Comparison of ENCODE assay signal across 8 mouse cellular contexts in the genomic region with DNA sequence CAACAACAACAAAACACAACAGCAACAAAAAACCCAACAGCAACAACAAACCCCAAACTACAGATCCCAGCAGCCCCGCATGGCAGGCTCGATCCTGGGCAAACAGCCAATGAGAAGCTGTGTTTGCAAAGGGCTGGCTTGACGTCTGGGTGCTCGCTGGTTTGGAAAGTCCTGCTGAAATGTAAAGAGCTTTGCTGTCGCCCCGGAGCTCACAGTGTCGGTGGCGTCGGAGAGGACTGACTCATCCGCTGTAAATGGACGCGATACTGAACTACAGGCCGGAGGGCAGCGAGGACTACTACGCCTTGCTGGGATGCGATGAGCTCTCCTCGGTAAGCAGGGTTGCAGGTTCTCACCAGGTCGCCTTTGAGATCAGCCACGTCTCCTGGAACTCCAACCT. TPM values are rescaled to one million over a fixed set of nuclear protein-coding genes. Genes with fewer than 3 reads are reported as not detected.
DNase-seq lines count a peak whose midpoint lies in the region; ATAC-seq and TF ChIP-seq lines count a peak whose summit lies in the region.

No protein-coding gene starts in this region.

- no peaks in the 10 kb centered on the region for H3K36me3 ChIP-seq in embryonic facial prominence, embryonic 13.5 days
- no peaks in the 10 kb centered on the region for H3K36me3 ChIP-seq in heart, adult 2 months (ENCODE audit: control insufficient read depth, insufficient read depth, low read length)
- no peaks in the 10 kb centered on the region for H3K36me3 ChIP-seq in limb, embryonic 12.5 days
- no peaks in the 10 kb centered on the region for H3K36me3 ChIP-seq in midbrain, embryonic 14.5 days (ENCODE audit: control insufficient read depth, insufficient read depth, low read length)

- H3K27ac ChIP-seq in embryonic facial prominence, embryonic 13.5 days, result peak overlapping the region; percentile 74
- peak overlapping the region; percentile 65 for H3K27ac ChIP-seq in heart, adult 2 months
- peak overlapping the region; percentile 26 for H3K27ac ChIP-seq in limb, embryonic 12.5 days
- peak overlapping the region; percentile 63 for H3K27ac ChIP-seq in midbrain, embryonic 14.5 days (replicated peaks; ENCODE audit: low read depth, low read length)

- ATAC-seq in embryonic facial prominence, embryonic 13.5 days (ENCODE audit: insufficient number of reproducible peaks, insufficient read depth, low FRiP score, low TSS enrichment, low read depth), result peak; percentile 74; the same call in 1 of the 2 replicates
- ATAC-seq in limb, embryonic 12.5 days (ENCODE audit: insufficient number of reproducible peaks, insufficient read depth, low FRiP score, low TSS enrichment, low read depth), result peak; percentile 74
- ATAC-seq in midbrain, embryonic 14.5 days (ENCODE audit: low FRiP score, low TSS enrichment), result peak; percentile 81

- WGBS in embryonic facial prominence, embryonic 13.5 days, result 0% methylated on average over 19 of the region's 19 CpGs
- under 1% methylated on average over 19 of the region's 19 CpGs for WGBS in heart, adult 2 months
- WGBS in limb, embryonic 12.5 days, result under 1% methylated on average over 19 of the region's 19 CpGs
- under 1% methylated on average over 19 of the region's 19 CpGs for WGBS in midbrain, embryonic 14.5 days

- peak overlapping the region; percentile 65 for H3K4me3 ChIP-seq in embryonic facial prominence, embryonic 13.5 days
- peak overlapping the region; percentile 51 for H3K4me3 ChIP-seq in heart, adult 2 months
- peak overlapping the region; percentile 53 for H3K4me3 ChIP-seq in limb, embryonic 12.5 days (replicated peaks)
- peak overlapping the region; percentile 53 for H3K4me3 ChIP-seq in midbrain, embryonic 14.5 days (replicated peaks; ENCODE audit: low read depth, low read length)

- intact Hi-C loops in heart, adult 2 months (cut with DNase I), result loop anchor here (10.0 kb wide), 1 partner anchor 362 kb away; a partner anchor contains a TSS

- H3K9ac ChIP-seq in embryonic facial prominence, embryonic 13.5 days, result peak overlapping the region; percentile 75
- H3K9ac ChIP-seq in heart, adult 2 months (ENCODE audit: low read depth, low read length), result peak overlapping the region; percentile 69
- peak overlapping the region; percentile 54 for H3K9ac ChIP-seq in limb, embryonic 12.5 days (replicated peaks)
- peak overlapping the region; percentile 51; the same call in 1 of the 2 replicates for H3K9ac ChIP-seq in midbrain, embryonic 14.5 days (replicated peaks; ENCODE audit: low read length)

- peak overlapping the region; percentile 67 for H3K4me2 ChIP-seq in embryonic facial prominence, embryonic 13.5 days
- peak overlapping the region; percentile 65 for H3K4me2 ChIP-seq in limb, embryonic 12.5 days
- peak overlapping the region; percentile 72 for H3K4me2 ChIP-seq in midbrain, embryonic 14.5 days (ENCODE audit: low read length)

- H3K79me2 ChIP-seq in heart, adult 2 months (replicated peaks; ENCODE audit: control insufficient read depth, insufficient read depth, low read length), result no peaks in the 10 kb centered on the region

- H3K4me1 ChIP-seq in embryonic facial prominence, embryonic 13.5 days, result peaks cover 3% of the 10 kb centered on the region; the same call in 1 of the 2 replicates
- peaks cover 3% of the 10 kb centered on the region; the same call in 1 of the 2 replicates for H3K4me1 ChIP-seq in heart, adult 2 months (ENCODE audit: control insufficient read depth, insufficient read depth, low read length)
- no peaks in the 10 kb centered on the region for H3K4me1 ChIP-seq in limb, embryonic 12.5 days (replicated peaks)
- peaks cover 6% of the 10 kb centered on the region; the same call in 1 of the 2 replicates for H3K4me1 ChIP-seq in midbrain, embryonic 14.5 days (ENCODE audit: control insufficient read depth, insufficient read depth, low read length)

- TF ChIP-seq CTCF in heart, adult 2 months (IDR thresholded peaks at IDR 0.05), result no peak

- peak; percentile 88 for DNase-seq in 3T3-L1 (ENCODE audit: low read depth, low spot score)
- DNase-seq in adrenal gland, postnatal 4 days (ENCODE audit: low spot score in 2 of 2), result peak; percentile 33 to 69
- peak; percentile 77 to 83 for DNase-seq in heart, adult 2 months
- DNase-seq in kidney, adult 8-10 months, result peak; percentile 83 to 88
- DNase-seq in midbrain, embryonic 14.5 days, result peak; percentile 92
- DNase-seq in spleen, adult 12 weeks (ENCODE audit: low spot score), result peak; percentile 64

- TF ChIP-seq POLR2A in heart, adult 2 months (IDR thresholded peaks at IDR 0.05; ENCODE audit: insufficient read depth, low read depth, low read length), result peak; percentile 69

- TF ChIP-seq EP300 in heart, adult 2 months (IDR thresholded peaks at IDR 0.05; ENCODE audit: insufficient read depth, low read depth, low read length), result 0 out of 2 replicates have a peak, but pooled peaks have one; percentile 24

- no peaks in the 10 kb centered on the region for H3K27me3 ChIP-seq in embryonic facial prominence, embryonic 13.5 days
- no peaks in the 10 kb centered on the region for H3K27me3 ChIP-seq in heart, adult 2 months (ENCODE audit: control insufficient read depth, insufficient read depth, low read length)
- H3K27me3 ChIP-seq in limb, embryonic 12.5 days, result no peaks in the 10 kb centered on the region
- no peaks in the 10 kb centered on the region for H3K27me3 ChIP-seq in midbrain, embryonic 14.5 days (ENCODE audit: control insufficient read depth, insufficient read depth, low read length)

- H3K9me3 ChIP-seq in embryonic facial prominence, embryonic 13.5 days, result no peaks in the 10 kb centered on the region
- H3K9me3 ChIP-seq in limb, embryonic 12.5 days, result no peaks in the 10 kb centered on the region
- no peaks in the 10 kb centered on the region for H3K9me3 ChIP-seq in midbrain, embryonic 14.5 days (ENCODE audit: control insufficient read depth, low read length)

RNA-seq across cellular contexts. Expression of a gene that starts 4.2 kb away (rescaled TPM):
- 10 to 100 TPM; 24.9 to 29.0 TPM for total RNA-seq in adrenal gland, postnatal 4 days (2021)
- 13.5 and 14.0 TPM in 2 replicates for polyA plus RNA-seq in embryonic facial prominence, embryonic 13.5 days (2015; fragmentation: Nextera tagmentation; extraction: Ambion mirVana)
- 10 to 100 TPM; 11.6 to 13.5 TPM for total RNA-seq in heart, adult 2 months (2021)
- polyA plus RNA-seq in heart, adult 2 months (2012; rRNA removed), result 3.5 and 3.9 TPM in 2 replicates
- 13.6 and 16.1 TPM in 2 replicates for polyA plus RNA-seq in limb, embryonic 12.5 days (2016; fragmentation: Nextera tagmentation; extraction: Ambion mirVana)
- polyA plus RNA-seq in midbrain, embryonic 14.5 days (2014; fragmentation: Nextera tagmentation; extraction: Ambion mirVana), result 20.5 and 20.8 TPM in 2 replicates

RNA-seq across cellular contexts. Expression of a gene that starts 4.9 kb away (rescaled TPM):
- 10 to 100 TPM; 20.4 to 23.6 TPM for total RNA-seq in adrenal gland, postnatal 4 days (2021)
- polyA plus RNA-seq in embryonic facial prominence, embryonic 13.5 days (2015; fragmentation: Nextera tagmentation; extraction: Ambion mirVana), result 6.5 and 7.7 TPM in 2 replicates
- 10 to 100 TPM; 10.4 to 11.5 TPM for total RNA-seq in heart, adult 2 months (2021)
- 2.5 and 5.8 TPM in 2 replicates for polyA plus RNA-seq in heart, adult 2 months (2012; rRNA removed)
- 7.7 and 9.9 TPM in 2 replicates for polyA plus RNA-seq in limb, embryonic 12.5 days (2016; fragmentation: Nextera tagmentation; extraction: Ambion mirVana)
- 7.2 and 7.5 TPM in 2 replicates for polyA plus RNA-seq in midbrain, embryonic 14.5 days (2014; fragmentation: Nextera tagmentation; extraction: Ambion mirVana)

RNA-seq across cellular contexts. Expression of a gene that starts 35.1 kb away (rescaled TPM):
- total RNA-seq in adrenal gland, postnatal 4 days (2021), result not detected
- polyA plus RNA-seq in embryonic facial prominence, embryonic 13.5 days (2015; fragmentation: Nextera tagmentation; extraction: Ambion mirVana), result not detected in 2 replicates
- total RNA-seq in heart, adult 2 months (2021), result not detected
- not detected in 2 replicates for polyA plus RNA-seq in heart, adult 2 months (2012; rRNA removed)
- not detected in 2 replicates for polyA plus RNA-seq in limb, embryonic 12.5 days (2016; fragmentation: Nextera tagmentation; extraction: Ambion mirVana)
- not detected in 2 replicates for polyA plus RNA-seq in midbrain, embryonic 14.5 days (2014; fragmentation: Nextera tagmentation; extraction: Ambion mirVana)

RNA-seq across cellular contexts. Expression of a gene that starts 43.5 kb away (rescaled TPM):
- total RNA-seq in adrenal gland, postnatal 4 days (2021), result 1 to 10 TPM; 4.0 to 4.4 TPM
- 0.67 and 0.90 TPM in 2 replicates for polyA plus RNA-seq in embryonic facial prominence, embryonic 13.5 days (2015; fragmentation: Nextera tagmentation; extraction: Ambion mirVana)
- total RNA-seq in heart, adult 2 months (2021), result 10 to 100 TPM; 46.9 to 54.6 TPM
- polyA plus RNA-seq in heart, adult 2 months (2012; rRNA removed), result 6.4 and 18.6 TPM in 2 replicates
- 0.14 and 0.24 TPM in 2 replicates for polyA plus RNA-seq in limb, embryonic 12.5 days (2016; fragmentation: Nextera tagmentation; extraction: Ambion mirVana)
- 0.94 and 1.1 TPM in 2 replicates for polyA plus RNA-seq in midbrain, embryonic 14.5 days (2014; fragmentation: Nextera tagmentation; extraction: Ambion mirVana)

Comparison
In these comparisons a context has a peak if more than half of its experiments do, and no peak if none do; other contexts are left out.
1. Peak in every context shown above with its lines: DNase-seq, ATAC-seq, H3K4me3 ChIP-seq and H3K27ac ChIP-seq.